ENCODE assay signal across 9 mouse cellular contexts in the genomic region with DNA sequence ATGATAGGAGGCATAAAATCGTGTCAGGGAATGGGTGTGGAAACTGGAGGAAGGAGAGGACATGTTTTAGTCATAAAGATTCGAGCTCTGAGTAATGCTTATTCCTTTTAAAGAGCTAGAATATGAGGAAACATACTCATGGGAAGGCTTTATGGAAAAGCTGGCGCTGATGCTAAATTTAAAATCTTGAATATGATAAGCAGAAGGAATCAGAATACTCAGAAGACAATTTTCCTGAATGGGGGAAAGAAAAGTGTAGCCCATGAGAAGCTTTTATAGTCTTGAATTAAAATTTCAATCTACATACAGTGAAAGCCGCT.
DNase-seq lines count a peak whose midpoint lies in the region; ATAC-seq lines count a peak whose summit lies in the region.
"Had no signal": no experiment of that assay in that cellular context is flagged by ENCODE, and none has a peak within 500 bp of the region (broad histone marks: within the 10 kb centered on the region; RNA-seq: fewer than 3 reads in every experiment).

No protein-coding gene starts in this region.

- 40% methylated on average over 4 of the region's 4 CpGs for WGBS in kidney, embryonic 16.5 days
- 32% methylated on average over 4 of the region's 4 CpGs for WGBS in forebrain, embryonic 10.5 days
- 36% methylated on average over 4 of the region's 4 CpGs for WGBS in limb, embryonic 10.5 days
- 21% methylated on average over 4 of the region's 4 CpGs for WGBS in neural tube, embryonic 14.5 days

- H3K4me2 ChIP-seq in kidney, embryonic 16.5 days (replicated peaks; ENCODE audit: low read depth, low read length): peak overlapping the region; percentile 81
- peak overlapping the region; percentile 97 for H3K4me2 ChIP-seq in neural tube, embryonic 14.5 days (ENCODE audit: low read depth, low read length)

- H3K27ac ChIP-seq in kidney, embryonic 16.5 days (ENCODE audit: low read length): no peak overlapping the region
- H3K27ac ChIP-seq in forebrain, embryonic 10.5 days: peak overlapping the region; percentile 94
- no peak overlapping the region; the same call in 1 of the 2 replicates for H3K27ac ChIP-seq in limb, embryonic 10.5 days
- H3K27ac ChIP-seq in neural tube, embryonic 14.5 days (ENCODE audit: low read depth, low read length): peak overlapping the region; percentile 100

- no peaks in the 10 kb centered on the region for H3K9me3 ChIP-seq in kidney, embryonic 16.5 days (ENCODE audit: low read length)
- H3K9me3 ChIP-seq in forebrain, embryonic 10.5 days: no peaks in the 10 kb centered on the region
- no peaks in the 10 kb centered on the region for H3K9me3 ChIP-seq in limb, embryonic 10.5 days (replicated peaks)
- H3K9me3 ChIP-seq in neural tube, embryonic 14.5 days (ENCODE audit: control insufficient read depth, low read length): no peaks in the 10 kb centered on the region

- peaks cover 34% of the 10 kb centered on the region for H3K27me3 ChIP-seq in kidney, embryonic 16.5 days (ENCODE audit: insufficient read depth, low read length)
- peaks cover 47% of the 10 kb centered on the region for H3K27me3 ChIP-seq in forebrain, embryonic 10.5 days (ENCODE audit: poor library complexity, severe bottlenecking)
- H3K27me3 ChIP-seq in limb, embryonic 10.5 days (ENCODE audit: low read depth, poor library complexity, severe bottlenecking): peaks cover 39% of the 10 kb centered on the region
- no peaks in the 10 kb centered on the region for H3K27me3 ChIP-seq in neural tube, embryonic 14.5 days (ENCODE audit: control insufficient read depth, insufficient read depth, low read length)

- H3K4me3 ChIP-seq in kidney, embryonic 16.5 days (ENCODE audit: low read length): peak overlapping the region; percentile 43
- peak overlapping the region; percentile 56 for H3K4me3 ChIP-seq in forebrain, embryonic 10.5 days
- H3K4me3 ChIP-seq in limb, embryonic 10.5 days: peak overlapping the region; percentile 56
- peak overlapping the region; percentile 52 for H3K4me3 ChIP-seq in neural tube, embryonic 14.5 days (ENCODE audit: low read depth, low read length)

- ATAC-seq in kidney, embryonic 16.5 days (ENCODE audit: low FRiP score, low TSS enrichment): no peak
- no peak for ATAC-seq in neural tube, embryonic 14.5 days (ENCODE audit: low read depth)

- DNase-seq in kidney, adult 9 months: no peak
- no peak for DNase-seq in forebrain, embryonic 10.5 days (ENCODE audit: extremely low spot score, low spot score)
- DNase-seq in limb, embryonic 10.5 days (ENCODE audit: low spot score): no peak
- no peak for DNase-seq in cerebellum, adult 11-12 months
- no peak for DNase-seq in adrenal gland, adult 18-20 months (ENCODE audit: low spot score in 2 of 2)
- no peak for DNase-seq in adrenal gland, postnatal 36 days
- DNase-seq: spleen, adult 18-20 months had no signal

- H3K36me3 ChIP-seq in kidney, embryonic 16.5 days (ENCODE audit: insufficient read depth, low read length): no peaks in the 10 kb centered on the region
- no peaks in the 10 kb centered on the region for H3K36me3 ChIP-seq in forebrain, embryonic 10.5 days (replicated peaks)
- no peaks in the 10 kb centered on the region for H3K36me3 ChIP-seq in limb, embryonic 10.5 days
- H3K36me3 ChIP-seq in neural tube, embryonic 14.5 days (ENCODE audit: control insufficient read depth, insufficient read depth, low read length): no peaks in the 10 kb centered on the region

- peaks cover 6% of the 10 kb centered on the region; the same call in 1 of the 2 replicates for H3K4me1 ChIP-seq in kidney, embryonic 16.5 days (ENCODE audit: insufficient read depth, low read length)
- H3K4me1 ChIP-seq in forebrain, embryonic 10.5 days: peaks cover 62% of the 10 kb centered on the region
- H3K4me1 ChIP-seq in limb, embryonic 10.5 days: peaks cover 21% of the 10 kb centered on the region
- peaks cover 27% of the 10 kb centered on the region for H3K4me1 ChIP-seq in neural tube, embryonic 14.5 days (ENCODE audit: control insufficient read depth, insufficient read depth, low read length)

- no peak overlapping the region for H3K9ac ChIP-seq in kidney, embryonic 16.5 days (replicated peaks; ENCODE audit: low read length)
- peak overlapping the region; percentile 89 for H3K9ac ChIP-seq in neural tube, embryonic 14.5 days (replicated peaks; ENCODE audit: low read depth, low read length)

Comparison
In these comparisons a context has a peak if more than half of its experiments do, and no peak if none do; other contexts are left out.
1. H3K27ac ChIP-seq: peak in forebrain, embryonic 10.5 days (single experiment) and neural tube, embryonic 14.5 days (single experiment); none in kidney, embryonic 16.5 days (single experiment) and limb, embryonic 10.5 days (single experiment).
2. Peak in every context shown above with its lines, with median percentiles within 50 percentile points of each other: H3K4me3 ChIP-seq.